Mouse (Mus musculus) Muller cell, postnatal 12 days (primary cell): ENCODE measurements around the gene Cmah.

ENCODE experiments used
- DNase-seq: peaks from one replicate; pipeline ENCODE4 v3.0.0-alpha.2; 2015; ENCODE audit errors: inconsistent ontology term

Gene Cmah

DNA sequence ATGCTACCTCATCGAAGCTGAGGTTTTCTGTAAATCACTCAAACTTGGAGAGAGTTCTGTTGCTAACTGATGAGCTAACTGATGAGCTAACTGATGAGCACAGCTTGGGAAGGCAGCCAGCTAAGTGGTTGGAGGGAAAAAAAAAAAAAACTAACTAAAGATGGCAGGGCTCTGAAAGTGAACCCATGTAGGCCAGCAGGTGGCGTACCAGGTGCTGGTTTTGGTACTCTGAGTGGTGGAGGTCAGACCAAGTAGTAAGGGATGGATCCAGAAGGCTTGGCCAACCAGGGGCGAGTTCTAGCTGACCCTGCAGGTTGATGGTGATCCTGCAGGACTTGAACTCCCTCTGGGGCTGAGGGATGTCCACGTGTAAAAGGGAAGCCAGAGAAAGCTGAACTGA is 89.2 kb downstream of the Cmah start:
- DNase-seq = peak; percentile 16

- no peak for DNase-seq
Measured at GRCm38 (mm10) chr13:24418024-24418423, 90.8 kb downstream of the Cmah start.

DNA sequence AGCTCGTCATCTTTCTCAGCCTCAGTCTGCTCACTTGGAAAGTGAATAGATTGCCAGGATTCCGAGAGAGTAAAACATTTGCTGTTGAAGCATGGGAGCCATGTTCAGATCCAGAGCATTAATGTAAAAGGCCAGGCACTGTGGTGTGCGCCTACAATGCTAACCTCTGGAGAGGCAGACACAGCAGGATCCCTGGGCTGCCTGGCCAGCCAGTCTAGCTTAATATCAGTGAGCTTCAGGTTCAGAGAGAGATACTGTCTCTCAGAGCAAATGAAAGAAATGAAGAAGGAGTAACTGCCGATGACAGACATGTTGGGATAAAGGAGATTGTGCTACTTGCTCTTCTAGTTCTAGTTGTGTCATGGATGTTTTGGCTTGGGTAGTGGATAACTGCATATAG is 91.6 kb downstream of the Cmah start:
- no peak for DNase-seq

GRCm38 (mm10) chr13:24419560-24420250 is 92.5 kb downstream of the Cmah start:
- no peak for DNase-seq

DNA sequence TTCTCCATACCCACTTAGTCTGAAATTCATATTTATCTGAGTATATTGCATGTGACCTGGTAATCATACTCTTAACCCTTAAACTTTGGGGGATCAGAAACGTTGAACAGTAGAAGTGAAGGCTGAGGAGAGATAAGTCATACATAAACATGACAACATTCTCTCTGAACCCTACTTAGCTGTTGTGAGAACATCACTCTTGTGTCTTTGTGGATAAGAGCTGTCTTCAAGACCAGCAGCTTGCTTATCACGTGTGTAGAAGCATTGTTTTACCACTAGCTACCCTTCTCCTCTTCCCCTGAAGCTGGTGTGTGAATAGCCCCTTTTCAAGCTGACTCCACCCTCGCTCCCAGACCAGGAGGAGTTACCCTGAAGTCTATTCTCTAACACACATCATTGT is 94.8 kb downstream of the Cmah start:
- DNase-seq = no peak

GRCm38 (mm10) chr13:24430215-24430614 is 103.0 kb downstream of the Cmah start:
- DNase-seq = no peak

DNA sequence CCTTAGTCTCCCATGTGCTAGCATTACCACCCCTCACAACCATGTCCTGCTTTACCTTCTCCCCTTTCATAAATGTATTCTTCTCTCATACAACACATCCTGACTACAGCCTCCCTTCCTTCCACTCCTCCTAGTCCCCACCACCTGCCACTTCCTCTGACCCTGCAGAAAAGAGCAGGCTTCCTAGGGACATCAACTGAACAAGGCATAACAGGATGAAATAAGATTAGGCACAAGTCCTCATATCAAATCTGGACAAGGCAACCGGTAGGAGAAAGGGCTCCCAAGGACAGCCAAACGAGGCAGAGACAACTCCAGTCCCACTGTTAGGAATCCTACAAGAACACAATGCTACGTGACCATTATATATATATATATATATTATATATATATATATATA is 104.4 kb downstream of the Cmah start:
- no peak for DNase-seq

- DNase-seq = peak; percentile 1
Measured at GRCm38 (mm10) chr13:24442272-24442671, 115.1 kb downstream of the Cmah start.

DNA sequence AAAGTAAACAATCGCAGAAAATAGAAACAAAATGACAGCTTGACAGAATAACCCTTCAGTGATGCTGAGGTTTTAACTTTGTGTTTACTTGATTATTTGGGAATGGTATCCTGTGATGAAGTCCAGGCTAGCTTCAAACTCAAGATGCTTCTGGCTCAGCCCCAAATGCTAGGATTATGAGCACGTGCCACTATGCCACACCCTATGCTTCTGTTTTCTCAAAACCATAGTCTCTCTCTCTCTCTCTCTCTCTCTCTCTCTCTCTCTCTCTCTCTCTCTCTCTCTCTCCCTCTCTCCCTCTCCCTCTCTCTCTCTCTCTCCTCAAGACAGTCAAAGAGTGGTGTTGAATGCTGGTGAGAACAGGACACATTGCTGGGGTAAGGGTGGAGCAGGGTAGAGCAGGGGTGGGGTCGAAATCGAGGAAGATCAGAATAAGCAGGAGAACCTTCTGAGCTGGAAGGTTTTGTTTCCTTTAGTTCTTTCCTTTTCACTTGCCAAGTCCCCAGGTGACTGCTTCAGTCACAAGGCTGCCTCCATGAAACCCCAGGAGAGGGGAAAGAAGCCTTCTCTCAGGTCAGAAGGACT is 116.7 kb downstream of the Cmah start:
- DNase-seq = no peak

DNA sequence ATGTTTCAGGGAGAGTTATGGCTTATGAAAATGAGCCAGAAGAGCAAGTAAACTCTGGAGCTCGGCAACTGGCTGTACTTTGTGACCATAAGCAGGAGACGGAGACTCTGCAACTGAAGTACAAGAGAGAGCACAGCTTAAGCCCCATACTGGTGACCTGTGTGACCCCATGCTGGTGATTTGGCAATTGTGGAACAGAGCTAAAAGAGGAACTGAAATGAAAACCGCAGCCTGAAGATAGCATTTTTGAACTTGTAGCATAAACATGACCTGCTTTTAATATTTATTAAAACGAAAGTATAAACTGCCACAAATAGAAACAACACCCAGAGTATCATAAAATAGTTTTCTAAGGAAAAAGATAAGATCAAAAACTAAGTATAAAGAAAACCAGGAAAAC is 117.5 kb downstream of the Cmah start:
- no peak for DNase-seq

DNA sequence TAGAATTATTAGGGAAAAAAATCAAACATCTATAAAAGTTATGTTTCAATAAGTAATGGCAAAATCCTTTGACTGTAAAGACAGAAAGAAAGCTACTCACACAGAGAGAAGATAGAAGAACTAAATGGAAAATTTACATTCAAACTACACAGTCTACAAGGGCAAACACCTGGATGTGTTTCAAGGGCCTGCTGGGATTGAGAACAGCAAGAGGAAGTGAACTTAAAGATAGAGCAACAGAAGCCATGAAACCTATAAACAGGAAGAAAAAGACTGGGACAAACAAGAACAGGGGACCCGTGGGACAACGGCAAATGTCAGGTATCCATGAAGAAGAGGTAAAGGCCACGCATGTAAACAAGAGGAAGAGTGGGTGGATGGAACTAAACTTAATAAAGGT is 118.0 kb downstream of the Cmah start:
- DNase-seq = no peak

GRCm38 (mm10) chr13:24446081-24446480 is 118.9 kb downstream of the Cmah start:
- DNase-seq = no peak

DNA sequence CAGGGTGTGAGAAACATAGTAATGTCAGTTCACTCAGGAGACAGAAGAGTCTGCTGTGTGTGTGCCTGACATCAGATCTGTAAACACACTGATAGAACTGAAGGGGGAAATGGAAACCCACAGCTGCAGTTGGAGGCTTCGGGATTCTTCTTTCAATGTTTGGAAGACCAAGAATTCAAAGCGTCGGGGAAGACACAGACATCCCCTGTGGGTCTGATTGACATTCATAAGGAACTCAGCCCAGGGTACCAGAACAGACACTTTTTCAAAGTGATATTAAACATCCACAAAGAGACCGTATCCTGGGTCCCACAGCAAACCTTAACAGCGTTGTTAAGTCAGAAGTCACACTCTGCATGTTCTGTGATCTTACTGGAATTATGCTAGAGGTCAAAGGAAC is 119.8 kb downstream of the Cmah start:
- no peak for DNase-seq

DNA sequence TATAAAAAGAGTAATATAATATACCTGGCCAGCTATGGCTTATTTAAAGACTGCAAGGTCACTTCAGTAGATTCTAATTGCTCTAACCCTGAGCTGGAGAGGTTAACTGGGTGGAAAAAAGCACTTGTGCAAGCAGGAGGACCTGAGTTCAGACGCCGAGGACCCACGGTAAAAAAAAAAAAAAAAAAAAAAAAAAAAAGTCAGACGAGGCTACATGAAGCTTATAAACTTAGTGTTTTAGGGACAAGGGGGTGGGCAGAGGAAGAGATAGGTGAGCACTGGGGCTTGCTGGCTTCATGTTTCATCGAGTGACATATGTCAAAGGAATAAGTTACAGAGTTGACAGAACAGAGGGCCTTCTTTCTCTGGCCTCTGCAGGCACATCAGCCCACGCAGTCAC is 121.4 kb downstream of the Cmah start:
- DNase-seq = no peak

- DNase-seq = no peak
Measured at GRCm38 (mm10) chr13:24451455-24451854, 124.3 kb downstream of the Cmah start.

DNA sequence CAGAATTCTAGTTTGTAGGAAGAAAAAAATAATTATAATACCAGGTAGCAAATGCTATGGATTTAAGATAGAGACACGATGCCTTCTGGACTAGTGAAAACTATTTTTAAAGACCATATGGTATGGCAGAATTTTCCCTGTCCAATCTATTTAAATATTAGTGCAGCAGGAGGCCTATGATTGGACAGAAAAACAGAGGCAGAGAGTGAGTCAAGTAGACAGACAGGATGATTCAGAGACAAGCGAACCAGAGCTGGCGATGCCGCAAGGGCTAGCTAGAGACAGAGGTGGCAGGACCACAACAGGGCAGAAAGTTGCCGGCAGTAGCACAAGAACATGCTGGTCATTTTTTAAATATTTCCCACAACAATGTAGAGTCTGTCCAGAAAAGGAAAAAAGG is 126.5 kb downstream of the Cmah start:
- DNase-seq = no peak

DNA sequence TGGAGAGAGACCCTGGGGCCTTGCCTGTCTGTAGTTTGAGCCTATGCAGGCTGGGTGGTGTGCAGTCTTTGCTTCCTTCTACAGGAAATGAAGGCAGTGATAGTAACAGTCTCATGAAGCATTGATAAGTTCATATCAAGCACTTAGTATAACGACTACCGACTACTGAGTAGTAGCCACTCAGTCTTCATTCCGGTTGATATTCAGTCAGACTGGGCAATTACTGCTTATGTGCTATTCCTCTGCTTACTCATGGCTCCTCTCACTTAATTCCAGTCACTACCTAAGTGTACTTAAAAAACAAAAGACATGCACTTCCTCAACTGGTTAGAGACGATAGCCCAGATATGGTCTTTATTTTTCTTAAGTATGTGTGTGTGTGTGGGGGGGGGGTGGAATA is 129.2 kb downstream of the Cmah start:
- DNase-seq = no peak

- DNase-seq = no peak
Measured at GRCm38 (mm10) chr13:24460517-24460916, 133.3 kb downstream of the Cmah start.

DNA sequence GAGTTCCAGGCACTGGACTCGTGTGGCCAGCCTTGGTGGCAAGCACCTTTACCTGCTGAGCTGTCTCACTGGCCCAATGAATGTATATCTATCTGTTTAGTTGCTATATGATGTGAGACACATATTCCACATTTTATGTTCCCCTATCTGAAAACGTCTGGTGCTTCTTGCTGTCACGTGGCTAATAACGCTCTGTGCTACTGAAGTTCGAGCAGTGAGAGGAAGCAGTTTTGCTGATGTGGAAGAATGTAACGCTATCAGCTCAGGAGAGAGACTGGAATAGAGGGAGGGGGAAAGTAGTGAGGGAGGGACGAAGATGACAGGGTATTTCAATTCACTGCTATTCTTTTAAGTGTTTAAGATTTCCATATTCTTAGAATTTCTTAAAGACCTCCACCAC is 136.6 kb downstream of the Cmah start:
- no peak for DNase-seq

DNA sequence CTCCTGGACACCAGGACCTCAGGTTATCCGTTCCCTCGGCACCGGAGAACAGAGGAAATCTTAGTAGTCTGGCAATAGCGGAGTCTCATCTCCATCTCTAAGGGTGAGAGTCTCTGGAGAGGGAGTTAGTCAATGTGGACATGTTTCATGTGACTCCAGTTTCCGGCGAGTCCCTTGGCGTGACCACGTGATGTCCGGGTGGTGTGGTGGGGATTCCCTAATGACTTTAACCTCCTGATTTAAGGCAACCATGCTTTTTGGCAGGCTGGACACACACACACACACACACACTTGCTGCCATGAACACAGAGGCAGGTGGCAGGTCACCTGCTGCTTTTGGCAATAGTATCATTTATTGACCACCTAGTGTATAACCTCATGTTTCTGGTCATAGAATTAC is 138.8 kb downstream of the Cmah start:
- DNase-seq = no peak

- no peak for DNase-seq
Measured at GRCm38 (mm10) chr13:24467806-24468205, 140.6 kb downstream of the Cmah start.

GRCm38 (mm10) chr13:24477564-24477963 is 150.4 kb downstream of the Cmah start:
- DNase-seq = no peak

- no peak for DNase-seq
Measured at GRCm38 (mm10) chr13:24479516-24479915, 152.3 kb downstream of the Cmah start.

GRCm38 (mm10) chr13:24480824-24481223 is 153.6 kb downstream of the Cmah start:
- no peak for DNase-seq
